Comparison of ENCODE assay signal across 20 mouse cellular contexts in genomic region chr9:62166621-62167020, GRCm38 (mm10). TPM values are rescaled to one million over a fixed set of nuclear protein-coding genes. Genes with fewer than 3 reads are reported as not detected.
DNase-seq lines count a peak whose midpoint lies in the region; ATAC-seq lines count a peak whose summit lies in the region.
"Had no signal": no experiment of that assay in that cellular context is flagged by ENCODE, and none has a peak within 500 bp of the region (broad histone marks: within the 10 kb centered on the region; RNA-seq: fewer than 3 reads in every experiment).

No protein-coding gene starts in this region.

- H3K27me3 ChIP-seq in hindbrain, embryonic 11.5 days (ENCODE audit: control insufficient read depth, insufficient read depth, low read length): no peaks in the 10 kb centered on the region; the same call in 1 of the 2 replicates
- no peaks in the 10 kb centered on the region for H3K27me3 ChIP-seq in hindbrain, embryonic 16.5 days (replicated peaks; ENCODE audit: control insufficient read depth, insufficient read depth, low read length)
- H3K27me3 ChIP-seq in neural tube, embryonic 13.5 days: no peaks in the 10 kb centered on the region; the same call in 1 of the 2 replicates
- H3K27me3 ChIP-seq in neural tube, embryonic 15.5 days (replicated peaks): no peaks in the 10 kb centered on the region
- H3K27me3 ChIP-seq: heart, embryonic 12.5 days; lung, embryonic 15.5 days had no signal

- H3K4me3 ChIP-seq in hindbrain, embryonic 11.5 days (ENCODE audit: low read depth, low read length): no peak overlapping the region
- H3K4me3 ChIP-seq in hindbrain, embryonic 16.5 days (ENCODE audit: low read length): no peak overlapping the region
- no peak overlapping the region for H3K4me3 ChIP-seq in neural tube, embryonic 13.5 days
- no peak overlapping the region for H3K4me3 ChIP-seq in neural tube, embryonic 15.5 days (replicated peaks)
- H3K4me3 ChIP-seq: heart, embryonic 12.5 days; lung, embryonic 15.5 days had no signal

- H3K9me3 ChIP-seq in hindbrain, embryonic 11.5 days (ENCODE audit: control insufficient read depth, low read length): no peaks in the 10 kb centered on the region
- H3K9me3 ChIP-seq in hindbrain, embryonic 16.5 days (ENCODE audit: control insufficient read depth, low read length): no peaks in the 10 kb centered on the region
- H3K9me3 ChIP-seq in neural tube, embryonic 13.5 days: no peaks in the 10 kb centered on the region
- no peaks in the 10 kb centered on the region for H3K9me3 ChIP-seq in neural tube, embryonic 15.5 days (replicated peaks)
- H3K9me3 ChIP-seq: heart, embryonic 12.5 days; lung, embryonic 15.5 days had no signal

- no peak overlapping the region for H3K4me2 ChIP-seq in hindbrain, embryonic 11.5 days (replicated peaks; ENCODE audit: low read depth, low read length)
- no peak overlapping the region for H3K4me2 ChIP-seq in hindbrain, embryonic 16.5 days (ENCODE audit: low read length)
- no peak overlapping the region for H3K4me2 ChIP-seq in neural tube, embryonic 13.5 days
- no peak overlapping the region for H3K4me2 ChIP-seq in neural tube, embryonic 15.5 days
- H3K4me2 ChIP-seq: heart, embryonic 12.5 days; lung, embryonic 15.5 days had no signal

- H3K9ac ChIP-seq in hindbrain, embryonic 11.5 days (ENCODE audit: low read depth, low read length): no peak overlapping the region
- H3K9ac ChIP-seq in hindbrain, embryonic 16.5 days (ENCODE audit: low read depth, low read length): no peak overlapping the region
- no peak overlapping the region for H3K9ac ChIP-seq in neural tube, embryonic 13.5 days
- H3K9ac ChIP-seq in neural tube, embryonic 15.5 days (replicated peaks): no peak overlapping the region
- H3K9ac ChIP-seq: heart, embryonic 12.5 days; liver, embryonic 14.5 days; lung, embryonic 15.5 days had no signal

- 46% methylated on average over 5 of the region's 5 CpGs for WGBS in hindbrain, embryonic 11.5 days
- WGBS in hindbrain, embryonic 16.5 days: 39% methylated on average over 5 of the region's 5 CpGs
- 53% methylated on average over 5 of the region's 5 CpGs for WGBS in neural tube, embryonic 13.5 days
- 48% methylated on average over 5 of the region's 5 CpGs for WGBS in neural tube, embryonic 15.5 days

- H3K36me3 ChIP-seq in hindbrain, embryonic 11.5 days (ENCODE audit: control insufficient read depth, insufficient read depth, low read length): no peaks in the 10 kb centered on the region
- no peaks in the 10 kb centered on the region for H3K36me3 ChIP-seq in hindbrain, embryonic 16.5 days (ENCODE audit: control insufficient read depth, insufficient read depth, low read length)
- H3K36me3 ChIP-seq in neural tube, embryonic 13.5 days: no peaks in the 10 kb centered on the region
- no peaks in the 10 kb centered on the region for H3K36me3 ChIP-seq in neural tube, embryonic 15.5 days
- H3K36me3 ChIP-seq: heart, embryonic 12.5 days; lung, embryonic 15.5 days had no signal

- peak; percentile 55 to 59 for DNase-seq in cerebellum, postnatal 10 days
- DNase-seq in cerebellum, adult 9-11 months: no peak
- DNase-seq in hindbrain, embryonic 11.5 days (ENCODE audit: low spot score): peak; percentile 40
- peak; percentile 52 for DNase-seq in retina, postnatal 1 day
- DNase-seq: adrenal gland, adult 8-10 months; cerebellum, adult 9-10 months; heart, adult 11 months; heart, postnatal 14 days; kidney, adult 8-10 months; kidney, postnatal 14 days; right cerebral cortex, postnatal 4 days; thymus, adult 2 months had no signal

- H3K27ac ChIP-seq in hindbrain, embryonic 11.5 days (ENCODE audit: low read depth, low read length): peak overlapping the region; percentile 42
- no peak overlapping the region for H3K27ac ChIP-seq in hindbrain, embryonic 16.5 days (ENCODE audit: low read depth, low read length)
- H3K27ac ChIP-seq in neural tube, embryonic 13.5 days (replicated peaks): peak overlapping the region; percentile 38; the same call in 1 of the 2 replicates
- H3K27ac ChIP-seq in neural tube, embryonic 15.5 days (replicated peaks): no peak overlapping the region; the same call in 1 of the 2 replicates
- H3K27ac ChIP-seq: liver, embryonic 14.5 days; lung, embryonic 15.5 days; macrophage had no signal

- peaks cover 5% of the 10 kb centered on the region; the same call in 1 of the 2 replicates for H3K4me1 ChIP-seq in hindbrain, embryonic 11.5 days (replicated peaks; ENCODE audit: control insufficient read depth, insufficient read depth, low read length)
- H3K4me1 ChIP-seq in hindbrain, embryonic 16.5 days (ENCODE audit: control insufficient read depth, insufficient read depth, low read depth, low read length): peaks cover 3% of the 10 kb centered on the region; the same call in 1 of the 2 replicates
- peaks cover 26% of the 10 kb centered on the region for H3K4me1 ChIP-seq in neural tube, embryonic 13.5 days (replicated peaks)
- H3K4me1 ChIP-seq in neural tube, embryonic 15.5 days: 0 out of 2 replicates have a peak, but pooled peaks cover 4% of the 10 kb centered on the region
- H3K4me1 ChIP-seq: heart, embryonic 12.5 days; lung, embryonic 15.5 days had no signal

- peak; percentile 53; the same call in 1 of the 2 replicates for ATAC-seq in hindbrain, embryonic 11.5 days (ENCODE audit: low FRiP score)
- ATAC-seq in hindbrain, embryonic 16.5 days: no peak
- ATAC-seq in neural tube, embryonic 13.5 days (ENCODE audit: low read depth): no peak; the same call in 1 of the 2 replicates
- no peak for ATAC-seq in neural tube, embryonic 15.5 days (ENCODE audit: low FRiP score)
- no peak for ATAC-seq in inflammation-experienced regulatory T-cells, adult 6 months

RNA-seq across cellular contexts. Expression of gene Glce, which starts 44.2 kb away (rescaled TPM):
- polyA plus RNA-seq in hindbrain, embryonic 11.5 days (2014; fragmentation: Nextera tagmentation; extraction: Ambion mirVana): 21.3 and 23.7 TPM in 2 replicates
- polyA plus RNA-seq in hindbrain, embryonic 16.5 days (2015; fragmentation: Nextera tagmentation; extraction: Ambion mirVana): 26.4 and 27.2 TPM in 2 replicates
- polyA plus RNA-seq in neural tube, embryonic 13.5 days (2015; fragmentation: Nextera tagmentation; extraction: Ambion mirVana): 17.3 and 20.7 TPM in 2 replicates
- polyA plus RNA-seq in neural tube, embryonic 15.5 days (2015; fragmentation: Nextera tagmentation; extraction: Ambion mirVana): 20.0 and 22.1 TPM in 2 replicates
- polyA plus RNA-seq in inflammation-experienced regulatory T-cells, adult 6 months (2017; shearing (Covaris generic)): 1 to 10 TPM; 3.4 to 5.0 (median 4.3) TPM

Comparison
In these comparisons a context has a peak if more than half of its experiments do, and no peak if none do; other contexts are left out.
1. H3K27ac ChIP-seq: peak in hindbrain, embryonic 11.5 days (single experiment) and neural tube, embryonic 13.5 days (single experiment); none in hindbrain, embryonic 16.5 days (single experiment) and neural tube, embryonic 15.5 days (single experiment).